Comparison of ENCODE assay signal across 8 mouse cellular contexts in genomic region chr13:111725165-111726077, GRCm38 (mm10). TPM values are rescaled to one million over a fixed set of nuclear protein-coding genes. Genes with fewer than 3 reads are reported as not detected.
DNase-seq lines count a peak whose midpoint lies in the region; ATAC-seq lines count a peak whose summit lies in the region.

No protein-coding gene starts in this region.

- peak overlapping the region; percentile 67 for H3K9ac ChIP-seq in kidney, embryonic 15.5 days

- peak overlapping the region; percentile 67 for H3K4me3 ChIP-seq in heart, embryonic 10.5 days
- H3K4me3 ChIP-seq in kidney, embryonic 15.5 days (replicated peaks) = peak overlapping the region; percentile 59

- H3K27me3 ChIP-seq in heart, embryonic 10.5 days (ENCODE audit: insufficient read depth, poor library complexity, severe bottlenecking) = no peaks in the 10 kb centered on the region
- H3K27me3 ChIP-seq in kidney, embryonic 15.5 days = no peaks in the 10 kb centered on the region

- WGBS in heart, embryonic 10.5 days = under 1% methylated on average over 65 of the region's 65 CpGs
- WGBS in kidney, embryonic 15.5 days = under 1% methylated on average over 64 of the region's 65 CpGs

- peak; percentile 98 to 99 for DNase-seq in B cell, adult 2 months
- DNase-seq in brain, adult 2 months (ENCODE audit: low read depth, low spot score) = peak; percentile 97
- peak; percentile 100 for DNase-seq in heart, embryonic 10.5 days (ENCODE audit: low spot score)
- DNase-seq in liver = peak; percentile 99
- peak; percentile 97 to 98 for DNase-seq in spleen, postnatal 4 days (ENCODE audit: low spot score in 2 of 2)

- peak; percentile 91 for ATAC-seq in erythroblast, adult 5-6 weeks (replicated peaks; ENCODE audit: low FRiP score, poor library complexity, severe bottlenecking)
- ATAC-seq in kidney, embryonic 15.5 days (replicated peaks; ENCODE audit: low FRiP score) = peak; percentile 99
- peak; percentile 96 for ATAC-seq in monocyte, adult 5-6 weeks (replicated peaks; ENCODE audit: insufficient number of reproducible peaks, low FRiP score, low TSS enrichment, poor library complexity, severe bottlenecking)

- peaks cover 8% of the 10 kb centered on the region; the same call in 1 of the 2 replicates for H3K36me3 ChIP-seq in heart, embryonic 10.5 days
- H3K36me3 ChIP-seq in kidney, embryonic 15.5 days = 0 out of 2 replicates have a peak, but pooled peaks cover 3% of the 10 kb centered on the region

- peaks cover 5% of the 10 kb centered on the region for H3K9me3 ChIP-seq in heart, embryonic 10.5 days
- 0 out of 2 replicates have a peak, but pooled peaks cover 8% of the 10 kb centered on the region for H3K9me3 ChIP-seq in kidney, embryonic 15.5 days (replicated peaks)

- H3K27ac ChIP-seq in heart, embryonic 10.5 days = peak overlapping the region; percentile 86
- H3K27ac ChIP-seq in kidney, embryonic 15.5 days = peak overlapping the region; percentile 90

- H3K4me1 ChIP-seq in heart, embryonic 10.5 days = peaks cover 7% of the 10 kb centered on the region; the same call in 1 of the 2 replicates
- H3K4me1 ChIP-seq in kidney, embryonic 15.5 days = peaks cover 11% of the 10 kb centered on the region

- H3K4me2 ChIP-seq in kidney, embryonic 15.5 days = peak overlapping the region; percentile 92

RNA-seq across cellular contexts. Expression of gene Mier3, which starts 44.6 kb away (rescaled TPM):
- total RNA-seq in erythroblast, adult 5-6 weeks (2015; ENCODE audit: low replicate concordance) = 18.4 and 24.8 TPM in 2 replicates
- 34.7 and 39.4 TPM in 2 replicates for total RNA-seq in erythroblast, adult 5-6 weeks (2017; ENCODE audit: low replicate concordance)
- polyA plus RNA-seq in heart, embryonic 10.5 days (2016; fragmentation: Nextera tagmentation; extraction: Ambion mirVana) = 14.4 and 15.5 TPM in 2 replicates
- 20.5 and 20.6 TPM in 2 replicates for polyA plus RNA-seq in kidney, embryonic 15.5 days (2015; fragmentation: Nextera tagmentation; extraction: Ambion mirVana)
- 27.2 to 49.4 TPM (median 41.8 TPM) in 3 replicates for total RNA-seq in monocyte, adult 5-6 weeks (2017)

Comparison
In these comparisons a context has a peak if more than half of its experiments do, and no peak if none do; other contexts are left out.
1. Peak in every context shown above with its lines: DNase-seq, ATAC-seq, H3K4me3 ChIP-seq and H3K27ac ChIP-seq.